Mouse (Mus musculus): Measurements from ENCODE around the gene Phf5a. TPM values are rescaled to one million over a fixed set of nuclear protein-coding genes. Genes with fewer than 3 reads are reported as not detected.

Gene Phf5a
- polyA plus RNA-seq (2015; fragmentation: Illumina TruSeq; extraction: RNeasy Lipid Tissue Mini Kit (QIAGEN cat#74804); ENCODE audit: insufficient read depth, low replicate concordance) = 84.3 TPM

GRCm38 (mm10) chr15:81871604-81872261 is at the start of gene Phf5a:
Gene Phf5a, minus strand, starts transcription at chr15:81871911.

GRCm38 (mm10) chr15:81872262-81873136 is 788 bp upstream of the Phf5a start, which contains the start of gene Aco2:
Gene Aco2, plus strand, starts transcription at chr15:81872309.

DNA sequence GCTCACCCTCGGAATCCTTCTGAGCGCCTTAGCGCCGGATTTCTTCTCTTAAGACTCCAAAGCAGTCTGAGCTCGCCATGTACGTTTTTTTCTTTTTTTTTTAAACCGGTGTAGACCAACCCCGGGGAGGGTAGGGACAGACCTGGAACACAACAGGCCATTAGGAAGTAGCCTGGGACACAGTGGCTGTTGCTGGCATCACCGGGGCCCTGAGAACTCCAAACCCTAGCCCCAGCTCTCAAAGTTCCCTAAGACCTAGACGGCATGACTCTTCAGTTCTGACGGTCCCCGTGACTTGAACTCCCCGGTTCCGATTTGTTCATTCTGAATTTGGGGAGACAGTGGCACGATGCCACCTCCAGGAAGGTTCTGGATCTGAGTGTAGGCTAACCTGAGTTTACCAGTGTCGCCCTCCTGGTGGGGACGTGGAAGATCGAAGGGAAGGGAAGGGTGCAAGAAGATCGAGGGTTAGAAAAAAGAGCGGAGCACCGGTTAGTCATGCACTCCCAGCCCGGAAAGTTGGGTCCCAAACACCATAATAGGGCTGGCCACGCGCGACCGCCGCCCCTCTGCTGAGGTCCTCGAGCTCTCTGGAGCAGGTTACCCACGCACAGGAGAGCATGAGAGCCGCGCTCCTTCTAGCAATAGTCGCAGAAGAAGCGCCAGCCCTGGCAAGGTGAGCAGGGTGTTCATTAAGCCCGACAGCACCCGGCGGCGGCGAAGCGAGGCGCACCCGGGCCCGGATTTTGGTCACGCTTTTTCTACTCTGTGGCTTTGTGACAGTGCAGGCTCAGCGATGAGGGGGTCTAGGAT is 13.0 kb downstream of the Phf5a start, which contains the start of gene Tob2:
Tob2 (minus strand) TSS at position 280 of the 813 bp plus-strand sequence.

Other genes with a start within 250 kb of the Phf5a start
- gene L3mbtl2, start 208.0 kb downstream of the Phf5a start, polyA plus RNA-seq (2015; fragmentation: Illumina TruSeq; extraction: RNeasy Lipid Tissue Mini Kit (QIAGEN cat#74804); ENCODE audit: insufficient read depth, low replicate concordance) = 15.6 TPM
- 0.30 TPM for gene Chadl, start 174.6 kb downstream of the Phf5a start, polyA plus RNA-seq (2015; fragmentation: Illumina TruSeq; extraction: RNeasy Lipid Tissue Mini Kit (QIAGEN cat#74804); ENCODE audit: insufficient read depth, low replicate concordance)
- 22.6 TPM for gene Zc3h7b, start 126.9 kb downstream of the Phf5a start, polyA plus RNA-seq (2015; fragmentation: Illumina TruSeq; extraction: RNeasy Lipid Tissue Mini Kit (QIAGEN cat#74804); ENCODE audit: insufficient read depth, low replicate concordance)
- 39.4 TPM for gene Rangap1, start 126.4 kb downstream of the Phf5a start, polyA plus RNA-seq (2015; fragmentation: Illumina TruSeq; extraction: RNeasy Lipid Tissue Mini Kit (QIAGEN cat#74804); ENCODE audit: insufficient read depth, low replicate concordance)
- 46.9 TPM for gene Tef, start 69.5 kb downstream of the Phf5a start, polyA plus RNA-seq (2015; fragmentation: Illumina TruSeq; extraction: RNeasy Lipid Tissue Mini Kit (QIAGEN cat#74804); ENCODE audit: insufficient read depth, low replicate concordance)
- gene Tob2, start 13.1 kb downstream of the Phf5a start, polyA plus RNA-seq (2015; fragmentation: Illumina TruSeq; extraction: RNeasy Lipid Tissue Mini Kit (QIAGEN cat#74804); ENCODE audit: insufficient read depth, low replicate concordance) = 19.5 TPM
- gene Aco2, start 398 bp upstream of the Phf5a start, polyA plus RNA-seq (2015; fragmentation: Illumina TruSeq; extraction: RNeasy Lipid Tissue Mini Kit (QIAGEN cat#74804); ENCODE audit: insufficient read depth, low replicate concordance) = 69.1 TPM
- gene Polr3h, start 54.3 kb upstream of the Phf5a start, polyA plus RNA-seq (2015; fragmentation: Illumina TruSeq; extraction: RNeasy Lipid Tissue Mini Kit (QIAGEN cat#74804); ENCODE audit: insufficient read depth, low replicate concordance) = 7.3 TPM
- gene Csdc2, start 64.8 kb upstream of the Phf5a start, polyA plus RNA-seq (2015; fragmentation: Illumina TruSeq; extraction: RNeasy Lipid Tissue Mini Kit (QIAGEN cat#74804); ENCODE audit: insufficient read depth, low replicate concordance) = 1.7 TPM
- gene Pmm1, start 89.0 kb upstream of the Phf5a start, polyA plus RNA-seq (2015; fragmentation: Illumina TruSeq; extraction: RNeasy Lipid Tissue Mini Kit (QIAGEN cat#74804); ENCODE audit: insufficient read depth, low replicate concordance) = 8.7 TPM
- gene 1700029P11Rik, start 108.6 kb upstream of the Phf5a start, polyA plus RNA-seq (2015; fragmentation: Illumina TruSeq; extraction: RNeasy Lipid Tissue Mini Kit (QIAGEN cat#74804); ENCODE audit: insufficient read depth, low replicate concordance) = not detected
- 51.6 TPM for gene Xrcc6, start 115.9 kb upstream of the Phf5a start, polyA plus RNA-seq (2015; fragmentation: Illumina TruSeq; extraction: RNeasy Lipid Tissue Mini Kit (QIAGEN cat#74804); ENCODE audit: insufficient read depth, low replicate concordance)
- gene Desi1, start 162.0 kb upstream of the Phf5a start, polyA plus RNA-seq (2015; fragmentation: Illumina TruSeq; extraction: RNeasy Lipid Tissue Mini Kit (QIAGEN cat#74804); ENCODE audit: insufficient read depth, low replicate concordance) = 24.1 TPM
- 237 TPM for gene Snu13, start 175.7 kb upstream of the Phf5a start, polyA plus RNA-seq (2015; fragmentation: Illumina TruSeq; extraction: RNeasy Lipid Tissue Mini Kit (QIAGEN cat#74804); ENCODE audit: insufficient read depth, low replicate concordance)
- gene 4930407I10Rik, start 187.2 kb upstream of the Phf5a start, polyA plus RNA-seq (2015; fragmentation: Illumina TruSeq; extraction: RNeasy Lipid Tissue Mini Kit (QIAGEN cat#74804); ENCODE audit: insufficient read depth, low replicate concordance) = not detected
- gene Mei1, start 198.1 kb upstream of the Phf5a start, polyA plus RNA-seq (2015; fragmentation: Illumina TruSeq; extraction: RNeasy Lipid Tissue Mini Kit (QIAGEN cat#74804); ENCODE audit: insufficient read depth, low replicate concordance) = not detected